Comparison of ENCODE assay signal across 10 mouse cellular contexts in genomic region chr4:105175255-105176035, GRCm38 (mm10). TPM values are rescaled to one million over a fixed set of nuclear protein-coding genes. Genes with fewer than 3 reads are reported as not detected.
A peak's percentile ranks its signal among the peaks of the same experiment; 100 is the strongest.
DNase-seq lines count a peak whose midpoint lies in the region; ATAC-seq and TF ChIP-seq lines count a peak whose summit lies in the region.
"Had no signal": no experiment of that assay in that cellular context is flagged by ENCODE, and none has a peak within 500 bp of the region (broad histone marks: within the 10 kb centered on the region; RNA-seq: fewer than 3 reads in every experiment).

No protein-coding gene starts in this region.

- peaks cover 37% of the 10 kb centered on the region for H3K4me1 ChIP-seq in liver, adult 2 months (ENCODE audit: control insufficient read depth, insufficient read depth, low read length)
- peaks cover 9% of the 10 kb centered on the region for H3K4me1 ChIP-seq in liver, postnatal 0 days (ENCODE audit: insufficient read depth)
- peaks cover 76% of the 10 kb centered on the region for H3K4me1 ChIP-seq in forebrain, embryonic 13.5 days
- no peaks in the 10 kb centered on the region for H3K4me1 ChIP-seq in intestine, postnatal 0 days (replicated peaks; ENCODE audit: control insufficient read depth, insufficient read depth, low read length)

- TF ChIP-seq EP300 in liver, postnatal 0 days (IDR thresholded peaks at IDR 0.05; ENCODE audit: low read depth), result no peak

- H3K36me3 ChIP-seq in liver, adult 2 months (ENCODE audit: control insufficient read depth, insufficient read depth, low read length), result peaks cover 36% of the 10 kb centered on the region
- peaks cover 8% of the 10 kb centered on the region; the same call in 1 of the 2 replicates for H3K36me3 ChIP-seq in liver, postnatal 0 days (replicated peaks; ENCODE audit: insufficient read depth, low read length)
- H3K36me3 ChIP-seq in forebrain, embryonic 13.5 days (ENCODE audit: poor library complexity, severe bottlenecking), result peaks cover 20% of the 10 kb centered on the region
- H3K36me3 ChIP-seq in intestine, postnatal 0 days (ENCODE audit: control insufficient read depth, insufficient read depth), result peaks cover 7% of the 10 kb centered on the region
- H3K36me3 ChIP-seq: G1E had no signal

- H3K79me2 ChIP-seq in liver, adult 2 months (ENCODE audit: control insufficient read depth, insufficient read depth, low read length), result peaks cover 54% of the 10 kb centered on the region

- H3K27me3 ChIP-seq in liver, adult 2 months (ENCODE audit: control insufficient read depth, insufficient read depth, low read length), result no peaks in the 10 kb centered on the region
- H3K27me3 ChIP-seq in liver, postnatal 0 days (ENCODE audit: insufficient read depth, low read length), result no peaks in the 10 kb centered on the region
- H3K27me3 ChIP-seq in forebrain, embryonic 13.5 days, result no peaks in the 10 kb centered on the region
- H3K27me3 ChIP-seq in intestine, postnatal 0 days (replicated peaks; ENCODE audit: control insufficient read depth, insufficient read depth, low read length), result no peaks in the 10 kb centered on the region

- DNase-seq in liver, adult 2 months (ENCODE audit: extremely low read depth, low read depth, low spot score), result peak; percentile 59
- no peak for DNase-seq in liver, postnatal 0 days
- peak; percentile 66 to 86 for DNase-seq in layer of hippocampus, postnatal 14 days (ENCODE audit: low spot score in 2 of 2)
- DNase-seq in right cerebral cortex, adult 18-20 months, result peak; percentile 69
- no peak for DNase-seq in gastrocnemius, postnatal 25 days
- DNase-seq in urinary bladder, postnatal 4 days (ENCODE audit: low spot score in 2 of 2), result no peak

- no peak overlapping the region for H3K9ac ChIP-seq in liver, adult 2 months (ENCODE audit: low read depth, low read length)
- H3K9ac ChIP-seq in liver, postnatal 0 days (replicated peaks), result no peak overlapping the region
- H3K9ac ChIP-seq in forebrain, embryonic 13.5 days, result peak overlapping the region; percentile 45
- H3K9ac ChIP-seq in intestine, postnatal 0 days (ENCODE audit: low read depth, low read length), result no peak overlapping the region

- no peak for TF ChIP-seq POLR2A in liver, adult 2 months (IDR thresholded peaks at IDR 0.05; ENCODE audit: extremely low read depth, insufficient read depth, low read length)

- no peak overlapping the region for H3K27ac ChIP-seq in liver, adult 2 months (replicated peaks; ENCODE audit: insufficient read depth, low read depth, low read length)
- H3K27ac ChIP-seq in liver, postnatal 0 days (ENCODE audit: low read depth), result no peak overlapping the region
- H3K27ac ChIP-seq in forebrain, embryonic 13.5 days, result peak overlapping the region; percentile 91
- H3K27ac ChIP-seq in intestine, postnatal 0 days (ENCODE audit: low read depth, low read length), result no peak overlapping the region
- H3K27ac ChIP-seq: macrophage had no signal

- H3K4me2 ChIP-seq in liver, postnatal 0 days (ENCODE audit: low read depth, low read length), result no peak overlapping the region
- peak overlapping the region; percentile 25 for H3K4me2 ChIP-seq in forebrain, embryonic 13.5 days
- no peak overlapping the region for H3K4me2 ChIP-seq in intestine, postnatal 0 days (replicated peaks; ENCODE audit: low read depth)

- H3K9me3 ChIP-seq in liver, postnatal 0 days (ENCODE audit: low read length), result no peaks in the 10 kb centered on the region
- no peaks in the 10 kb centered on the region for H3K9me3 ChIP-seq in forebrain, embryonic 13.5 days (replicated peaks)
- no peaks in the 10 kb centered on the region for H3K9me3 ChIP-seq in intestine, postnatal 0 days (ENCODE audit: control insufficient read depth)

- H3K4me3 ChIP-seq in liver, adult 2 months (ENCODE audit: insufficient read depth, low read depth, low read length), result no peak overlapping the region
- H3K4me3 ChIP-seq in liver, postnatal 0 days (ENCODE audit: low read depth, low read length), result no peak overlapping the region
- H3K4me3 ChIP-seq in forebrain, embryonic 13.5 days, result no peak overlapping the region
- H3K4me3 ChIP-seq in intestine, postnatal 0 days (ENCODE audit: low read depth, low read length), result no peak overlapping the region

- no peak for ATAC-seq in liver, postnatal 0 days
- ATAC-seq in forebrain, embryonic 13.5 days, result peak; percentile 54
- no peak for ATAC-seq in intestine, postnatal 0 days

- WGBS in liver, adult 2 months, result 43% methylated on average over 16 of the region's 16 CpGs
- 78% methylated on average over 16 of the region's 16 CpGs for WGBS in liver, postnatal 0 days (ENCODE audit: insufficient replicate concordance)
- 33% methylated on average over 16 of the region's 16 CpGs for WGBS in forebrain, embryonic 13.5 days
- WGBS in intestine, postnatal 0 days, result 74% methylated on average over 16 of the region's 16 CpGs

- no peak for TF ChIP-seq CTCF in liver, adult 2 months (IDR thresholded peaks at IDR 0.05; ENCODE audit: low read depth, low read length)
- no peak for TF ChIP-seq CTCF in liver, postnatal 0 days (IDR thresholded peaks at IDR 0.05; ENCODE audit: low read depth)
- no peak for TF ChIP-seq CTCF in intestine, postnatal 0 days (IDR thresholded peaks at IDR 0.05; ENCODE audit: low read depth)

RNA-seq across cellular contexts. Expression of gene Plpp3, which starts 18.3 kb away (rescaled TPM):
- 64.1 and 81.1 TPM in 2 replicates for total RNA-seq in liver, adult 2 months (2014; rRNA removed)
- 81.0 and 84.2 TPM in 2 replicates for polyA plus RNA-seq in liver, adult 2 months (2012; rRNA removed)
- polyA plus RNA-seq in liver, postnatal 0 days (2015; fragmentation: Nextera tagmentation; extraction: Ambion mirVana), result 50.3 and 62.4 TPM in 2 replicates
- polyA plus RNA-seq in forebrain, embryonic 13.5 days (2015; fragmentation: Nextera tagmentation; extraction: Ambion mirVana), result 85.7 and 87.9 TPM in 2 replicates
- total RNA-seq in layer of hippocampus, postnatal 14 days (2021), result 100 to 1,000 TPM; 170 to 178 TPM
- polyA plus RNA-seq in intestine, postnatal 0 days (2015; fragmentation: Nextera tagmentation; extraction: Ambion mirVana), result 84.1 and 84.3 TPM in 2 replicates
- 10 to 100 TPM; 43.7 to 50.2 TPM for total RNA-seq in gastrocnemius, postnatal 25 days (2021)
- total RNA-seq: G1E had no signal
- polyA plus RNA-seq: G1E had no signal

Comparison
In these comparisons a context has a peak if more than half of its experiments do, and no peak if none do; other contexts are left out.
1. DNase-seq: peak in liver, adult 2 months (single experiment), layer of hippocampus, postnatal 14 days (2 of 2) and right cerebral cortex, adult 18-20 months (single experiment); none in liver, postnatal 0 days (single experiment), gastrocnemius, postnatal 25 days (single experiment) and urinary bladder, postnatal 4 days (0 of 2).